Mouse (Mus musculus) liver, embryonic 16.5 days (tissue): ENCODE measurements around the gene Phkg2. TPM values are rescaled to one million over a fixed set of nuclear protein-coding genes. Genes with fewer than 3 reads are reported as not detected.

Experiments
- ATAC-seq: fragments of 200-750 bp; cut with Nextera tagmentation; 2 replicates; pipeline ENCODE4 v1.8.0; 2017; ENCODE audit warnings: low read depth, mild to moderate bottlenecking, moderate number of reproducible peaks, moderate library complexity
- H3K27ac ChIP-seq: fragments of 300-500 bp; sonication (generic); 2 replicates; pipeline ENCODE4 v1.5.1; 2014; ENCODE audit warnings: mild to moderate bottlenecking, low read length
- H3K27me3 ChIP-seq: fragments of 300-500 bp; sonication (generic); 2 replicates; pipeline ENCODE4 v1.6.1; 2014; ENCODE audit warnings: low read depth, low read length, mixed read lengths; ENCODE audit not compliant: control insufficient read depth, insufficient read depth
- H3K36me3 ChIP-seq: fragments of 300-500 bp; sonication (generic); 2 replicates; pipeline ENCODE4 v1.6.1; 2014; ENCODE audit warnings: mild to moderate bottlenecking; ENCODE audit not compliant: control insufficient read depth, insufficient read depth
- H3K4me1 ChIP-seq: fragments of 300-500 bp; sonication (generic); 2 replicates; pipeline ENCODE4 v1.6.1; 2014; ENCODE audit warnings: low read depth, low read length, mixed read lengths; ENCODE audit not compliant: control insufficient read depth
- H3K4me2 ChIP-seq: fragments of 300-500 bp; sonication (generic); 2 replicates; pipeline ENCODE4 v1.6.1; 2014; ENCODE audit warnings: low read depth, low read length, mixed read lengths
- H3K4me3 ChIP-seq: fragments of 300-500 bp; sonication (generic); 2 replicates; pipeline ENCODE4 v1.5.1; 2014; ENCODE audit warnings: low read depth, mild to moderate bottlenecking, low read length
- H3K9ac ChIP-seq: fragments of 300-500 bp; sonication (generic); 2 replicates; pipeline ENCODE4 v1.6.1; 2014; ENCODE audit warnings: low read depth, low read length
- H3K9me3 ChIP-seq: fragments of 300-500 bp; sonication (generic); replicated peaks from 2 replicates; pipeline ENCODE4 v1.6.1; 2016; ENCODE audit warnings: low read length; ENCODE audit not compliant: control insufficient read depth
- WGBS: fragments of 180-500 bp; shearing (Covaris S2); extraction: QIAGEN DNeasy Blood & Tissue Kit; methylation state at CpG from one replicate; pipeline ENCODE4 v1.1.7; 2014; ENCODE audit not compliant: insufficient replicate concordance; 5-methylcytosine and 5-hydroxymethylcytosine counted together
- polyA plus RNA-seq: library from polyadenylated mRNA; unstranded; fragments of >200 nt; fragmentation: Nextera tagmentation; extraction: Ambion mirVana; gene quantifications from 2 replicates; pipeline ENCODE4 v1.2.1, GENCODE M21; 2015

Gene Phkg2
- polyA plus RNA-seq, 1 experiment from 2014 or later: 21.1 TPM

DNA sequence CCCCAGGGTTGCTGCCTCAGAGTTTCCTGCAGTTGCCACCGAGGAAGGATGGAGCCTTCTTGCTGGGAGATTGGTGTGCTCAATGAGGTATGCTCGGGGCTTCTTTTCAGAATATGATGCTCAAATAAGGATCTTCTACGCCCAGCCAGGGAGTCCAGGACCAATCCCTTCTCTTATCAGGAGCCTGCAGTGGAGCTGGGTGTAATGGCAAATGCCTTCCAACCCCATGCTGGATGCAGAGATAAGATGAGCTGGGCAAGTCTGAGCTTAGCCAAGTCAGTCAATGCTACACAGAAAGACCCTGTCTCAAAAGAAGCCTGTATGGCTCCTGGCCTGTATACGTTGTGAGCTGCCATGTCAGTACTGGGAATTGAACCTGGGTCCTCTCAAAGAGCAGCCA, 53.3 kb downstream of the Phkg2 start:
- WGBS: 32% methylated on average over 4 of the region's 4 CpGs
- ATAC-seq: peak; percentile 100
- peak overlapping the region; percentile 42 for H3K4me3 ChIP-seq
- peak overlapping the region; percentile 83 for H3K27ac ChIP-seq
- H3K27me3 ChIP-seq: no peaks in the 10 kb centered on the region
- peaks cover 11% of the 10 kb centered on the region for H3K4me1 ChIP-seq
- H3K4me2 ChIP-seq: peak overlapping the region; percentile 65
- H3K9me3 ChIP-seq: no peaks in the 10 kb centered on the region; the same call in 1 of the 2 replicates
- no peaks in the 10 kb centered on the region for H3K36me3 ChIP-seq
- peak overlapping the region; percentile 41 for H3K9ac ChIP-seq

DNA sequence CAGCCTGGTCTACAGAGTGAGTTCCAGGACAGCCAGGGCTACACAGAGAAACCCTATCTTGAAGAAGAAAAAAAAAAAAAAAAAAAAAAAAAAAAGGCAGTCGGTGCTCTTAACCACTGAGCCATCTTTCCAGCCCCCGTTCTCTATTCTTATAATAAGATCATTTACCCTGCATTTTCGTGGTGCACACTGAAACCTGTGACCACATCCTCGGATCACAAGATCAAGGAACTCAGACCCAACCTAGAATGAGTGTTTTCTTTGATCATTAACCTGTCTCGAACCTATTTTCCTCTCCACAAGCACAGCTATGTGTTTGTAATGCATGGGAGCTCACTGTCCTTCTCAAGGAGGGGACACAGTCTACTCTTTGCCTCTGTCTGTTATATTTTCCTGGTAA, 55.5 kb downstream of the Phkg2 start:
- H3K36me3 ChIP-seq: no peaks in the 10 kb centered on the region
- no peaks in the 10 kb centered on the region; the same call in 1 of the 2 replicates for H3K9me3 ChIP-seq
- no peak overlapping the region for H3K9ac ChIP-seq
- no peak overlapping the region for H3K27ac ChIP-seq
- no peak overlapping the region for H3K4me3 ChIP-seq
- no peaks in the 10 kb centered on the region for H3K27me3 ChIP-seq
- no peak for ATAC-seq
- no peak overlapping the region for H3K4me2 ChIP-seq
- H3K4me1 ChIP-seq: peaks cover 11% of the 10 kb centered on the region
- WGBS: 70% methylated on average over 5 of the region's 5 CpGs

GRCm38 (mm10) chr7:127631416-127631815, 58.3 kb downstream of the Phkg2 start:
- H3K4me1 ChIP-seq: peaks cover 6% of the 10 kb centered on the region
- H3K27me3 ChIP-seq: peaks cover 9% of the 10 kb centered on the region
- no peak overlapping the region for H3K9ac ChIP-seq
- no peaks in the 10 kb centered on the region for H3K9me3 ChIP-seq
- H3K36me3 ChIP-seq: no peaks in the 10 kb centered on the region
- no peak for ATAC-seq
- WGBS: 82% methylated on average over 4 of the region's 4 CpGs
- no peak overlapping the region for H3K4me2 ChIP-seq
- H3K27ac ChIP-seq: no peak overlapping the region
- H3K4me3 ChIP-seq: no peak overlapping the region

Other genes starting within 250 kb of the Phkg2 start
- 4.1 and 4.2 TPM in 2 replicates for gene Zfp768, start 227.8 kb upstream of the Phkg2 start, polyA plus RNA-seq
- 1.7 and 2.0 TPM in 2 replicates for gene Zfp747, start 197.3 kb upstream of the Phkg2 start, polyA plus RNA-seq
- gene 9130019O22Rik, start 186.2 kb upstream of the Phkg2 start, polyA plus RNA-seq: 1.3 TPM in 2 replicates
- 1.8 and 1.9 TPM in 2 replicates for gene E430018J23Rik, start 179.7 kb upstream of the Phkg2 start, polyA plus RNA-seq
- gene Zfp764, start 166.5 kb upstream of the Phkg2 start, polyA plus RNA-seq: 1.3 and 1.4 TPM in 2 replicates
- gene Zfp688, start 151.3 kb upstream of the Phkg2 start, polyA plus RNA-seq: 8.0 and 8.3 TPM in 2 replicates
- gene Zfp689, start 124.2 kb upstream of the Phkg2 start, polyA plus RNA-seq: 2.2 and 2.9 TPM in 2 replicates
- 18.6 and 22.8 TPM in 2 replicates for gene Prr14, start 113.7 kb upstream of the Phkg2 start, polyA plus RNA-seq
- gene Fbrs, start 94.1 kb upstream of the Phkg2 start, polyA plus RNA-seq: 4.0 and 4.9 TPM in 2 replicates
- gene Srcap, start 61.4 kb upstream of the Phkg2 start, polyA plus RNA-seq: 12.2 and 13.6 TPM in 2 replicates
- 5.1 and 5.5 TPM in 2 replicates for gene Gm42715, start 53.8 kb upstream of the Phkg2 start, polyA plus RNA-seq
- gene Tmem265, start 11.9 kb upstream of the Phkg2 start, polyA plus RNA-seq: 2.9 and 4.3 TPM in 2 replicates
- 5.9 and 6.5 TPM in 2 replicates for gene Ccdc189, start 15.3 kb downstream of the Phkg2 start, polyA plus RNA-seq
- 17.5 and 18.0 TPM in 2 replicates for gene Rnf40, start 15.4 kb downstream of the Phkg2 start, polyA plus RNA-seq
- 1.4 and 2.1 TPM in 2 replicates for gene Zfp629, start 42.5 kb downstream of the Phkg2 start, polyA plus RNA-seq
- gene Bcl7c, start 135.6 kb downstream of the Phkg2 start, polyA plus RNA-seq: 16.8 and 17.0 TPM in 2 replicates
- 2.0 and 2.5 TPM in 2 replicates for gene Ctf1, start 139.4 kb downstream of the Phkg2 start, polyA plus RNA-seq
- gene Ctf2, start 158.8 kb downstream of the Phkg2 start, polyA plus RNA-seq: 0.05 TPM in 2 replicates
- 1.9 and 2.0 TPM in 2 replicates for gene Fbxl19, start 171.2 kb downstream of the Phkg2 start, polyA plus RNA-seq
- gene Orai3, start 196.5 kb downstream of the Phkg2 start, polyA plus RNA-seq: 11.2 and 12.9 TPM in 2 replicates
- gene Setd1a, start 203.3 kb downstream of the Phkg2 start, polyA plus RNA-seq: 7.5 and 7.9 TPM in 2 replicates
- gene Gm49388, start 212.3 kb downstream of the Phkg2 start, polyA plus RNA-seq: not detected in 2 replicates
- 72.9 and 80.3 TPM in 2 replicates for gene Hsd3b7, start 227.3 kb downstream of the Phkg2 start, polyA plus RNA-seq